Mouse (Mus musculus): Measurements from ENCODE around the gene Pnrc1. TPM values are rescaled to one million over a fixed set of nuclear protein-coding genes. Genes with fewer than 3 reads are reported as not detected.
"Not testable (repeated sequence)": the region's sequence is repeated elsewhere in the genome, so short reads cannot be mapped to it uniquely, and the experiment has no call there.

The Pnrc1 gene
- total RNA-seq (2014; fragmentation: Nextera tagmentation) (46.4 and 53.7 TPM in 2 replicates), total RNA-seq (2017) (98.0 and 124 TPM in 2 replicates)

GRCm38 (mm10) chr4:33290002-33290401 is at the start of gene Pnrc1:
TSS of gene Pnrc1 (minus strand) at chr4:33290163.
- no peak for ATAC-seq (replicated peaks; ENCODE audit: low FRiP score, low TSS enrichment, poor library complexity, severe bottlenecking)

- no peak for ATAC-seq (replicated peaks; ENCODE audit: low FRiP score, low TSS enrichment, poor library complexity, severe bottlenecking)
These were observed 48.0 kb upstream of the Pnrc1 start for GRCm38 (mm10) chr4:33337999-33338398.

- no peak for ATAC-seq (replicated peaks; ENCODE audit: low FRiP score, low TSS enrichment, poor library complexity, severe bottlenecking)
These were observed 43.0 kb upstream of the Pnrc1 start for GRCm38 (mm10) chr4:33332956-33333455.

GRCm38 (mm10) chr4:33331147-33331546 is 41.2 kb upstream of the Pnrc1 start:
- no peak for ATAC-seq (replicated peaks; ENCODE audit: low FRiP score, low TSS enrichment, poor library complexity, severe bottlenecking)

GRCm38 (mm10) chr4:33315840-33316239 is 25.9 kb upstream of the Pnrc1 start:
- ATAC-seq (replicated peaks; ENCODE audit: low FRiP score, low TSS enrichment, poor library complexity, severe bottlenecking): no peak

- ATAC-seq (replicated peaks; ENCODE audit: low FRiP score, low TSS enrichment, poor library complexity, severe bottlenecking): not testable (repeated sequence)
These were observed 24.2 kb upstream of the Pnrc1 start for GRCm38 (mm10) chr4:33314150-33314549.

- ATAC-seq (replicated peaks; ENCODE audit: low FRiP score, low TSS enrichment, poor library complexity, severe bottlenecking): peak; percentile 68
These were observed 21.0 kb upstream of the Pnrc1 start for GRCm38 (mm10) chr4:33310840-33311437.

- ATAC-seq (replicated peaks; ENCODE audit: low FRiP score, low TSS enrichment, poor library complexity, severe bottlenecking): peak; percentile 95
These were observed 20.1 kb upstream of the Pnrc1 start, which contains the start of gene Rngtt for GRCm38 (mm10) chr4:33309764-33310757. TSS of gene Rngtt (plus strand) at chr4:33310311.

- ATAC-seq (replicated peaks; ENCODE audit: low FRiP score, low TSS enrichment, poor library complexity, severe bottlenecking): no peak
These were observed 17.2 kb upstream of the Pnrc1 start for GRCm38 (mm10) chr4:33307146-33307545.

- ATAC-seq (replicated peaks; ENCODE audit: low FRiP score, low TSS enrichment, poor library complexity, severe bottlenecking): no peak
These were observed 13.1 kb upstream of the Pnrc1 start for GRCm38 (mm10) chr4:33303057-33303456.

- not testable (repeated sequence) for ATAC-seq (replicated peaks; ENCODE audit: low FRiP score, low TSS enrichment, poor library complexity, severe bottlenecking)
These were observed 11.1 kb upstream of the Pnrc1 start for GRCm38 (mm10) chr4:33300891-33301665.

GRCm38 (mm10) chr4:33292409-33293370 is 2.7 kb upstream of the Pnrc1 start:
- ATAC-seq (replicated peaks; ENCODE audit: low FRiP score, low TSS enrichment, poor library complexity, severe bottlenecking): peak; percentile 79

GRCm38 (mm10) chr4:33290878-33291277 is 915 bp upstream of the Pnrc1 start:
- no peak for ATAC-seq (replicated peaks; ENCODE audit: low FRiP score, low TSS enrichment, poor library complexity, severe bottlenecking)

GRCm38 (mm10) chr4:33289106-33289650 is 785 bp downstream of the Pnrc1 start:
- ATAC-seq (replicated peaks; ENCODE audit: low FRiP score, low TSS enrichment, poor library complexity, severe bottlenecking): no peak

GRCm38 (mm10) chr4:33285448-33285847 is 4.5 kb downstream of the Pnrc1 start:
- no peak for ATAC-seq (replicated peaks; ENCODE audit: low FRiP score, low TSS enrichment, poor library complexity, severe bottlenecking)

- ATAC-seq (replicated peaks; ENCODE audit: low FRiP score, low TSS enrichment, poor library complexity, severe bottlenecking): no peak
These were observed 5.7 kb downstream of the Pnrc1 start for GRCm38 (mm10) chr4:33284083-33284880.

- ATAC-seq (replicated peaks; ENCODE audit: low FRiP score, low TSS enrichment, poor library complexity, severe bottlenecking): no peak
These were observed 7.9 kb downstream of the Pnrc1 start for GRCm38 (mm10) chr4:33281891-33282685.

Measured in megakaryocyte-erythroid progenitor cell, adult 5-6 weeks (primary cell).